Mouse (Mus musculus): ENCODE data around the gene Tbc1d9b.

DNA sequence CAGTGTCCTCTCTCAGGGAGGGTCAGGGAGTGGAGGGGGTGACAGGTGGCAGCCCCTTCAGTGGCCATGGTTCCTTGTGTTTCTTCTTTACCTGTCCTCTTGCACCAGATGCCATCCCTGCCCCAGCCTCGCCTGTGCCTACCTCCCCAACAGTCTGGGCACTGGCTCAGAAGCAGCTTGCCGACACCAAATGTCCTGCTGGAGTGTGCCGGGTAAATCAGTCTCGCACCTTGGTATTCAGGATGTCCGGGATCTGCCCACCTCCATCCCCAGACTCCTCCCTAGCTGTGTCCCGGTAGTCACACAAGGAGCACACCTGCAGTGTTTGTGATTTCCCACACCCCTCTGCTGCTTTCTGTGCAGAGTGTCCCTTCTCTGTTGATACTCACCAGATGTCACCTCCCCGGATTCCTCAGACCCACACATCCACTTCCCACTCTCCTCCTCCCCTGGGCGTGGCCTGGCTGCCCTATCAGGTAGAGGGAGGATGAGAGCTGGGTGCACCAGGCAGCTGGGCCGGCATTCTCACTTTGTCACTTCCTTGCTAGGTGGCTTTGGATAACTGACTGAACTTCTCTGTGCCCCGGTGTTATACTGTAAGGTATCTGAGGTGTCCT is 7.1 kb downstream of the Tbc1d9b start:
- TF ChIP-seq CTCF (IDR thresholded peaks at IDR 0.05; ENCODE audit: borderline replicate concordance, control insufficient read depth, extremely low read depth, insufficient read depth, low read length, poor library complexity) (no peak), POLR2A (IDR thresholded peaks at IDR 0.05; ENCODE audit: control insufficient read depth, extremely low read depth, insufficient read depth, low read length, poor library complexity) (no peak)
